Mouse (Mus musculus) heart, embryonic 14.5 days (tissue): ENCODE results near the gene Nxph1. TPM values are rescaled to one million over a fixed set of nuclear protein-coding genes. Genes with fewer than 3 reads are reported as not detected.

Experiments used
- ATAC-seq: fragments of 200-750 bp; cut with Nextera tagmentation; 2 replicates; pipeline ENCODE4 v1.8.0; 2017; ENCODE audit warnings: low read depth, moderate TSS enrichment; ENCODE audit not compliant: insufficient number of reproducible peaks, insufficient read depth, low FRiP score
- H3K27ac ChIP-seq, 2 experiments: fragments of 200-500 bp in 1 of 2; fragments of 300-500 bp in 1 of 2; sonication (generic) in 1 of 2; replicated peaks in 1 of 2; 2 replicates each; pipeline ENCODE4 v1.5.1; 2012 to 2014; ENCODE audit warnings: low read depth in 2 of 2, low read length in 2 of 2, control low read depth in 1 of 2, mild to moderate bottlenecking in 1 of 2, mixed read lengths in 1 of 2; ENCODE audit not compliant: control insufficient read depth in 1 of 2, insufficient read depth in 1 of 2
- H3K27me3 ChIP-seq: fragments of 300-500 bp; sonication (generic); 2 replicates; pipeline ENCODE4 v1.6.1; 2014; ENCODE audit warnings: mild to moderate bottlenecking, low read length, control low read depth; ENCODE audit not compliant: control insufficient read depth, insufficient read depth
- H3K36me3 ChIP-seq: fragments of 300-500 bp; sonication (generic); 2 replicates; pipeline ENCODE4 v1.6.1; 2014; ENCODE audit warnings: mild to moderate bottlenecking, control low read depth, low read length, mixed read lengths; ENCODE audit not compliant: control insufficient read depth, insufficient read depth
- H3K4me1 ChIP-seq, 2 experiments: fragments of 200-500 bp in 1 of 2; fragments of 300-500 bp in 1 of 2; sonication (generic) in 1 of 2; 2 replicates each; pipeline ENCODE4 v1.6.1; 2012 to 2014; ENCODE audit warnings: low read length in 2 of 2, control low read depth in 1 of 2, mixed read lengths in 1 of 2; ENCODE audit not compliant: control insufficient read depth in 2 of 2, insufficient read depth in 2 of 2
- H3K4me2 ChIP-seq: fragments of 300-500 bp; sonication (generic); 2 replicates; pipeline ENCODE4 v1.6.1; 2014; ENCODE audit warnings: mild to moderate bottlenecking, low read length
- H3K4me3 ChIP-seq, 2 experiments: fragments of 200-500 bp in 1 of 2; fragments of 300-500 bp in 1 of 2; sonication (generic) in 1 of 2; 2 replicates each; pipeline ENCODE4 v1.5.1; 2012 to 2014; ENCODE audit warnings: low read length in 2 of 2, mild to moderate bottlenecking in 2 of 2, control low read depth in 1 of 2, low read depth in 1 of 2, moderate library complexity in 1 of 2; ENCODE audit not compliant: control insufficient read depth in 1 of 2, insufficient read depth in 1 of 2
- H3K9ac ChIP-seq: fragments of 300-500 bp; sonication (generic); 2 replicates; pipeline ENCODE4 v1.6.1; 2014; ENCODE audit warnings: mild to moderate bottlenecking, low read length
- H3K9me3 ChIP-seq: fragments of 300-500 bp; sonication (generic); 2 replicates; pipeline ENCODE4 v1.6.1; 2016; ENCODE audit warnings: low read length, control low read depth; ENCODE audit not compliant: control insufficient read depth
- WGBS: fragments of 180-500 bp; shearing (Covaris S2); extraction: QIAGEN DNeasy Blood & Tissue Kit; methylation state at CpG from one replicate; pipeline ENCODE4 v1.1.7; 2014; 5-methylcytosine and 5-hydroxymethylcytosine counted together
- polyA plus RNA-seq: library from polyadenylated mRNA; unstranded; fragments of >200 nt; fragmentation: Nextera tagmentation; extraction: Ambion mirVana; gene quantifications from 2 replicates; pipeline ENCODE4 v1.2.1, GENCODE M21; 2014

Nxph1 gene
- polyA plus RNA-seq, 1 experiment from 2014 or later, result 0.24 TPM

DNA sequence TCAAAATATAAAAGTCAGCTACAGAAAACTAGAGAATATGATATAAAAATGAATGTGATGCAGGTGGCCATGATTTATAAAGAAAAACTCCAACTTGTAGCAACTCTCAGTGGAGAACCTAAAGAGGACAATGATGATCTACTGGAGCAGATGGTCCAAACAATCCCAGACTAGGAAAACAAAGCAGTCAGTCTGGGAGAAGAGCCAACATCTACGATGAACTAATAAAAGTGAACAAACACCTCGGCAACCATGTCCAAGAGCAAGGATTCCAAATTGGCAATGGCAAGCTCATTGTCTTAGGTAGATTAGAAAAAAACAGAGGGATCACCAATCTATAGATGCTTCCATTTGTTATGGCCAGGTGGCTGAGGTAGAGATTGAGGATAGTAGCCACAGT lies 211.0 kb downstream of the Nxph1 start:
- Histone ChIP-seq H3K36me3 (no peaks in the 10 kb centered on the region), H3K9me3 (no peaks in the 10 kb centered on the region), H3K4me1 (no peaks in the 10 kb centered on the region), H3K4me2 (no peak overlapping the region), H3K27me3 (no peaks in the 10 kb centered on the region), H3K4me3 (no peak overlapping the region), H3K27ac (no peak overlapping the region), H3K9ac (no peak overlapping the region)
- 77% methylated on average over 2 of the region's 2 CpGs for WGBS
- ATAC-seq, result no peak

DNA sequence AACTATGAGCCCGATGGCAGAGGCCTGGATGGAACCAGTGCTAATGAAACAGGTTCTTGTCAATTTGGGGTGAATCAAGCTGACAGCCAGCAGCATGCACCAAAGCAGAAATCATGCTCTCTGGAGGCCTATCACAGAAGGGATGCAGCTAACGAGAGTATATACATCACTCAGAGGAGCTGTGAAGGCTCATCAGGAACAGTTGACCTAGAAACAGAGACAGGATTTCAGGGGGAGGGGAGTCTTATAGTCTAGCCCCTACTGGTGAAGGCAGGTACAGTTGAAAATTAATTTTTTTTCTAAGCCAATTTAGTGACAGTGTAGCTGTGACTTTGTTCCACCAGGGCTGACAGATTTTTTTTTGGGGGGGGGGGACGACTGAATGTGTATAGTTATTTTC lies 234.2 kb downstream of the Nxph1 start:
- WGBS, result 48% methylated on average over 3 of the region's 3 CpGs
- Histone ChIP-seq H3K9ac (no peak overlapping the region), H3K4me1 (no peaks in the 10 kb centered on the region), H3K27ac (no peak overlapping the region), H3K27me3 (no peaks in the 10 kb centered on the region), H3K4me3 (no peak overlapping the region), H3K4me2 (no peak overlapping the region), H3K9me3 (no peaks in the 10 kb centered on the region), H3K36me3 (no peaks in the 10 kb centered on the region)
- no peak for ATAC-seq

DNA sequence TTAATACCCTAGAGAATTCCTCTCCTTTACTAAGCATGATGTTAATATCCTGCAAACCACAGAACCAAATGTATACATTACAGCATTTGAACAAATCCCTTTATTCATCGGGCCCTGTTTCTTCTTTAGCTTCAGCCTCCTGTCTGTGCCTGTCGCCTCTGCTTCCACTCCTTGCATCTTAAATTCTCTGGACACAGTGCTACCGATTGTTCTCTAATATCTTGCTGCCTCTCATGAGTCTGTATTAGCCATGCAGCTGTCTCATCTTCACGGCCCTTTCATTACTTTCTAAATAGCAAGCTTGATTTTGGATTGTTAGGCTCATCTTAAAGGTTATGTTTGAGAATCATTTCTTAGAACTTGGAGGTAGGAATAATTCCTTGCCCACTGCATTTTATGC lies 262.5 kb downstream of the Nxph1 start:
- no peaks in the 10 kb centered on the region for H3K27me3 ChIP-seq
- H3K4me2 ChIP-seq, result no peak overlapping the region
- no peak for ATAC-seq
- H3K36me3 ChIP-seq, result no peaks in the 10 kb centered on the region
- H3K9me3 ChIP-seq, result no peaks in the 10 kb centered on the region
- H3K4me3 ChIP-seq, result no peak overlapping the region
- H3K27ac ChIP-seq, result no peak overlapping the region
- H3K4me1 ChIP-seq, result no peaks in the 10 kb centered on the region
- WGBS, result 73% methylated on average over 4 of the region's 4 CpGs
- H3K9ac ChIP-seq, result no peak overlapping the region

DNA sequence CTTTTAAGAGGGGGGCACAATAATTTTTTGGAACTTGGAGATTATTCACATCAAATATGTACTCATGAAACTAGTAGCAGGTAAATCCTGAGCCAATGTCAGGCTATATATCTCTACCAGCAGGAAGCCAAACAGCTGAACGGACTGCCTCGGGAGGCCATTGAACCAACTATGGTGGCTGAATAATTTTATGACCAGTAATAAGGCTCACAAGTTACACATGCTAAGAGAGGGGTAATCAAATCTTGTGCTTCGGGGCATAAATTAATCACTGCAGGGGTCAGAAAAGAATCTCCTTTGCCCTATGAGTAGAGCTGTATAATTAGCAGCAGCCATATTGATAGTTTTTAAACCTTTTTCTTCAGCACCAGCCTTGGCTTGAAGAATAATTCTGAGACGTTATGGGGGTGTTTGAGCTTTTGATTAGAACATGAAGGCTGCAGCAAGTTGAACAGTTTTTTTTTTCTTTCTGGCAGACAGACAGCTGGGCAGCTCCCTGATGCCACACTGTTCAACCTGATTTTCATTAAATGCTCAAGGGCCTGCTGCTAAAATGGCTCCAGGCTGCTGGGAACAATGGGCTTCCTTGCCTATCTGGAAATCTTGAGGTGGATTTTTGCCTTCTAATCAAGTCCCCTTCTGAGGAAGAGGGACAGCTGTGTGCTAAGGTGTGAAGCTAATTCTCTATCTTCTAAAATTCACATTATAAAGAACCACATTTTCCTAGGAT lies 272.7 kb downstream of the Nxph1 start:
- WGBS, result 68% methylated on average over 4 of the region's 4 CpGs
- no peak overlapping the region for H3K4me3 ChIP-seq
- H3K9ac ChIP-seq, result no peak overlapping the region

DNA sequence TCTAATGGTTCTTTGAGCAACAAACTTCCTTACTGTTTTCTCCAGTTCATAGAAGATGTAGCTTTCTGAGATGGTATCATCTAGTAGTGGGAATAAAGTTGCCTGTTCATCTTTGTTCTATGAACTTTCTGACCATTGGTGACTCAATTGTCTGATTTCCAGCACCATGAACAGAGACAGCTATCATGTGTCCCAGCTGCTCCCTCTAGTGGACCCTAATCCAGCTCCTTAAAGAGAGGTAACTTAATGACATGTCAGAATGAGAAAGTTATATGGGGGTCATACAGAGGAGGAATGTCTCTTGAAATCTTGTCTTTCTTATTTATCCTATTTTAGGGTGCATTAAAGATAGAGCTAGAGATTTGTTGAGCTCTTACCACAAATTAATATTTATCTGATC lies 286.6 kb downstream of the Nxph1 start:
- H3K9me3 ChIP-seq, result no peaks in the 10 kb centered on the region
- H3K4me1 ChIP-seq, result no peaks in the 10 kb centered on the region
- no peaks in the 10 kb centered on the region for H3K36me3 ChIP-seq
- H3K27me3 ChIP-seq, result no peaks in the 10 kb centered on the region
- ATAC-seq, result no peak
- no peak overlapping the region for H3K9ac ChIP-seq
- H3K4me3 ChIP-seq, result no peak overlapping the region
- no peak overlapping the region for H3K4me2 ChIP-seq
- H3K27ac ChIP-seq, result no peak overlapping the region

More for the DNA sequence above, 272.7 kb downstream of the Nxph1 start:
- Histone ChIP-seq H3K27me3 (no peaks in the 10 kb centered on the region), H3K9me3 (no peaks in the 10 kb centered on the region), H3K27ac (no peak overlapping the region), H3K36me3 (no peaks in the 10 kb centered on the region), H3K4me2 (no peak overlapping the region), H3K4me1 (no peaks in the 10 kb centered on the region)
- ATAC-seq, result no peak

DNA sequence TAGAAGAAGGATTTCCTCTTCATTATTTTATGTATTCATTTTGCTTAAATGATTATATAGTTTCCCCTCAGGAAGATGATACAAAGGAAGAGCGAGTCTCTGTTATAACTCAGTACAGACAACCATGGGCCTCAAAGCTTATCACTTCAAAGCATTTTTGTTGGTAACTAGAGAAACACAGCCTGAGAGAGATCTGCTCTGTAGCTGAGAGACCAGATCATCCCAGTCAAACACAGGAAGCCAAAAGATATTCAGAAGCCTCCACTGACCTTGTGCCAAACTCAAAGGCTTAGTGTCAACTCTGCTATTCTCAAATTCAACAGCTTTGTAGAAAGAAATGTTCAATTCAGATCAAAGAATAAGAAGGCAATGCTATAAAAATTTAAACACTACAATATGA lies 319.8 kb downstream of the Nxph1 start:
- no peaks in the 10 kb centered on the region for H3K27me3 ChIP-seq
- H3K4me3 ChIP-seq, result no peak overlapping the region
- WGBS, result 74% methylated on average over 1 of the region's 1 CpGs
- H3K4me2 ChIP-seq, result no peak overlapping the region
- no peaks in the 10 kb centered on the region for H3K4me1 ChIP-seq
- H3K27ac ChIP-seq, result no peak overlapping the region
- no peaks in the 10 kb centered on the region for H3K36me3 ChIP-seq
- no peaks in the 10 kb centered on the region for H3K9me3 ChIP-seq
- ATAC-seq, result no peak
- no peak overlapping the region for H3K9ac ChIP-seq

Other genes with a start within 250 kb of the Nxph1 start
- 26.0 and 29.3 TPM in 2 replicates for gene Ica1, start 169.9 kb upstream of the Nxph1 start, polyA plus RNA-seq